Mouse (Mus musculus): ENCODE results near the gene Dlec1. TPM values are rescaled to one million over a fixed set of nuclear protein-coding genes. Genes with fewer than 3 reads are reported as not detected.

Dlec1 gene
- polyA plus RNA-seq, 1 experiment from 2014 or later: 0.05 TPM

GRCm38 (mm10) chr9:119165548-119165947, 63.3 kb downstream of the Dlec1 start:
- peak; percentile 58 for DNase-seq
- Histone ChIP-seq H3K4me2 (ENCODE audit: low read depth, low read length) (no peak overlapping the region), H3K27me3 (ENCODE audit: insufficient read depth, low read length) (no peaks in the 10 kb centered on the region), H3K4me3 (ENCODE audit: low read depth, low read length) (no peak overlapping the region), H3K27ac (ENCODE audit: low read depth) (peak overlapping the region; percentile 98), H3K9me3 (ENCODE audit: low read length) (no peaks in the 10 kb centered on the region), H3K4me1 (ENCODE audit: insufficient read depth) (peaks cover 5% of the 10 kb centered on the region; the same call in 1 of the 2 replicates), H3K36me3 (replicated peaks; ENCODE audit: insufficient read depth, low read length) (no peaks in the 10 kb centered on the region), H3K9ac (replicated peaks) (peak overlapping the region; percentile 37)
- 68% methylated on average over 6 of the region's 6 CpGs for WGBS (ENCODE audit: insufficient replicate concordance)
- peak; percentile 65 for ATAC-seq
- TF ChIP-seq CTCF (IDR thresholded peaks at IDR 0.05; ENCODE audit: low read depth) (no peak), EP300 (IDR thresholded peaks at IDR 0.05; ENCODE audit: low read depth) (no peak)

- 88% methylated on average over 2 of the region's 2 CpGs for WGBS (ENCODE audit: insufficient replicate concordance)
- H3K9ac ChIP-seq (replicated peaks): no peak overlapping the region
- H3K27me3 ChIP-seq (ENCODE audit: insufficient read depth, low read length): no peaks in the 10 kb centered on the region
- 0 out of 2 replicates have a peak, but pooled peaks cover 2% of the 10 kb centered on the region for H3K4me1 ChIP-seq (ENCODE audit: insufficient read depth)
- H3K4me3 ChIP-seq (ENCODE audit: low read depth, low read length): no peak overlapping the region
- ATAC-seq (no peak), DNase-seq (no peak)
- no peaks in the 10 kb centered on the region for H3K36me3 ChIP-seq (replicated peaks; ENCODE audit: insufficient read depth, low read length)
- H3K4me2 ChIP-seq (ENCODE audit: low read depth, low read length): no peak overlapping the region
- no peaks in the 10 kb centered on the region for H3K9me3 ChIP-seq (ENCODE audit: low read length)
- TF ChIP-seq EP300 (IDR thresholded peaks at IDR 0.05; ENCODE audit: low read depth): no peak
- no peak for TF ChIP-seq CTCF (IDR thresholded peaks at IDR 0.05; ENCODE audit: low read depth)
- no peak overlapping the region for H3K27ac ChIP-seq (ENCODE audit: low read depth)
Observed at GRCm38 (mm10) chr9:119167608-119168007, 65.3 kb downstream of the Dlec1 start.

- H3K4me2 ChIP-seq (ENCODE audit: low read depth, low read length): no peak overlapping the region
- WGBS (ENCODE audit: insufficient replicate concordance): 83% methylated on average over 11 of the region's 11 CpGs
- no peaks in the 10 kb centered on the region for H3K9me3 ChIP-seq (ENCODE audit: low read length)
- no peak overlapping the region for H3K9ac ChIP-seq (replicated peaks)
- H3K36me3 ChIP-seq (replicated peaks; ENCODE audit: insufficient read depth, low read length): no peaks in the 10 kb centered on the region
- DNase-seq (no peak), ATAC-seq (no peak)
- no peak overlapping the region for H3K4me3 ChIP-seq (ENCODE audit: low read depth, low read length)
- H3K4me1 ChIP-seq (ENCODE audit: insufficient read depth): no peaks in the 10 kb centered on the region
- TF ChIP-seq CTCF (IDR thresholded peaks at IDR 0.05; ENCODE audit: low read depth) (no peak), EP300 (IDR thresholded peaks at IDR 0.05; ENCODE audit: low read depth) (no peak)
- no peak overlapping the region for H3K27ac ChIP-seq (ENCODE audit: low read depth)
- H3K27me3 ChIP-seq (ENCODE audit: insufficient read depth, low read length): no peaks in the 10 kb centered on the region
Observed at GRCm38 (mm10) chr9:119179292-119179691, 77.0 kb downstream of the Dlec1 start.

GRCm38 (mm10) chr9:119181241-119181728, 79.0 kb downstream of the Dlec1 start:
- H3K9me3 ChIP-seq (ENCODE audit: low read length): no peaks in the 10 kb centered on the region
- no peaks in the 10 kb centered on the region for H3K27me3 ChIP-seq (ENCODE audit: insufficient read depth, low read length)
- DNase-seq: no peak
- H3K27ac ChIP-seq (ENCODE audit: low read depth): no peak overlapping the region
- no peak for ATAC-seq
- H3K9ac ChIP-seq (replicated peaks): no peak overlapping the region
- no peak overlapping the region for H3K4me3 ChIP-seq (ENCODE audit: low read depth, low read length)
- WGBS (ENCODE audit: insufficient replicate concordance): 40% methylated on average over 3 of the region's 3 CpGs
- no peak overlapping the region for H3K4me2 ChIP-seq (ENCODE audit: low read depth, low read length)
- no peaks in the 10 kb centered on the region for H3K4me1 ChIP-seq (ENCODE audit: insufficient read depth)
- H3K36me3 ChIP-seq (replicated peaks; ENCODE audit: insufficient read depth, low read length): no peaks in the 10 kb centered on the region
- TF ChIP-seq EP300 (IDR thresholded peaks at IDR 0.05; ENCODE audit: low read depth) (no peak), CTCF (IDR thresholded peaks at IDR 0.05; ENCODE audit: low read depth) (no peak)

- no peak overlapping the region for H3K9ac ChIP-seq (replicated peaks)
- no peaks in the 10 kb centered on the region for H3K4me1 ChIP-seq (ENCODE audit: insufficient read depth)
- H3K27ac ChIP-seq (ENCODE audit: low read depth): no peak overlapping the region
- H3K4me3 ChIP-seq (ENCODE audit: low read depth, low read length): no peak overlapping the region
- H3K27me3 ChIP-seq (ENCODE audit: insufficient read depth, low read length): no peaks in the 10 kb centered on the region
- no peaks in the 10 kb centered on the region for H3K9me3 ChIP-seq (ENCODE audit: low read length)
- DNase-seq: peak; percentile 80
- no peak overlapping the region for H3K4me2 ChIP-seq (ENCODE audit: low read depth, low read length)
- WGBS (ENCODE audit: insufficient replicate concordance): 38% methylated on average over 11 of the region's 11 CpGs
- TF ChIP-seq CTCF (IDR thresholded peaks at IDR 0.05; ENCODE audit: low read depth) (peak; percentile 82), EP300 (IDR thresholded peaks at IDR 0.05; ENCODE audit: low read depth) (no peak)
- peak; percentile 90 for ATAC-seq
- H3K36me3 ChIP-seq (replicated peaks; ENCODE audit: insufficient read depth, low read length): no peaks in the 10 kb centered on the region
Observed at GRCm38 (mm10) chr9:119192202-119192990, 90.1 kb downstream of the Dlec1 start.

Other genes starting within 250 kb of the Dlec1 start
- gene Ctdspl, start 176.0 kb upstream of the Dlec1 start, polyA plus RNA-seq (2015; fragmentation: Nextera tagmentation; extraction: Ambion mirVana): 2.2 and 2.4 TPM in 2 replicates
- gene Vill, start 49.7 kb upstream of the Dlec1 start, polyA plus RNA-seq (2015; fragmentation: Nextera tagmentation; extraction: Ambion mirVana): 8.3 and 9.3 TPM in 2 replicates
- gene Plcd1, start 9.0 kb upstream of the Dlec1 start, polyA plus RNA-seq (2015; fragmentation: Nextera tagmentation; extraction: Ambion mirVana): 0.85 and 1.1 TPM in 2 replicates
- gene Acaa1b, start 54.6 kb downstream of the Dlec1 start, polyA plus RNA-seq (2015; fragmentation: Nextera tagmentation; extraction: Ambion mirVana): 496 and 544 TPM in 2 replicates
- gene Gm47289, start 56.7 kb downstream of the Dlec1 start, polyA plus RNA-seq (2015; fragmentation: Nextera tagmentation; extraction: Ambion mirVana): not detected in 2 replicates
- not detected in 2 replicates for gene Slc22a13, start 106.6 kb downstream of the Dlec1 start, polyA plus RNA-seq (2015; fragmentation: Nextera tagmentation; extraction: Ambion mirVana)
- 3.8 and 4.1 TPM in 2 replicates for gene Oxsr1, start 219.9 kb downstream of the Dlec1 start, polyA plus RNA-seq (2015; fragmentation: Nextera tagmentation; extraction: Ambion mirVana)
- gene Acaa1a, start 237.2 kb downstream of the Dlec1 start, polyA plus RNA-seq (2015; fragmentation: Nextera tagmentation; extraction: Ambion mirVana): 132 and 141 TPM in 2 replicates
- gene Myd88, start 238.9 kb downstream of the Dlec1 start, polyA plus RNA-seq (2015; fragmentation: Nextera tagmentation; extraction: Ambion mirVana): 15.6 and 16.7 TPM in 2 replicates